Mouse (Mus musculus) lung, postnatal 4 days (tissue): ENCODE data around the gene Coq5.
A peak's percentile ranks its signal among the peaks of the same experiment; 100 is the strongest.

Source experiments
- DNase-seq, 2 experiments: peaks; one replicate each; pipeline ENCODE4 v3.0.0; 2021

The Coq5 gene

GRCm38 (mm10) chr5:115312816-115313667 is 33.6 kb downstream of the Coq5 start:
- no peak for DNase-seq

- no peak for DNase-seq
Observed at GRCm38 (mm10) chr5:115313668-115313943, 34.1 kb downstream of the Coq5 start.

- DNase-seq: no peak
Observed at GRCm38 (mm10) chr5:115316968-115317644, 37.6 kb downstream of the Coq5 start.

GRCm38 (mm10) chr5:115317645-115318328 is 38.3 kb downstream of the Coq5 start:
- peak in 1 of 2 experiments; percentile 23 for DNase-seq

DNA sequence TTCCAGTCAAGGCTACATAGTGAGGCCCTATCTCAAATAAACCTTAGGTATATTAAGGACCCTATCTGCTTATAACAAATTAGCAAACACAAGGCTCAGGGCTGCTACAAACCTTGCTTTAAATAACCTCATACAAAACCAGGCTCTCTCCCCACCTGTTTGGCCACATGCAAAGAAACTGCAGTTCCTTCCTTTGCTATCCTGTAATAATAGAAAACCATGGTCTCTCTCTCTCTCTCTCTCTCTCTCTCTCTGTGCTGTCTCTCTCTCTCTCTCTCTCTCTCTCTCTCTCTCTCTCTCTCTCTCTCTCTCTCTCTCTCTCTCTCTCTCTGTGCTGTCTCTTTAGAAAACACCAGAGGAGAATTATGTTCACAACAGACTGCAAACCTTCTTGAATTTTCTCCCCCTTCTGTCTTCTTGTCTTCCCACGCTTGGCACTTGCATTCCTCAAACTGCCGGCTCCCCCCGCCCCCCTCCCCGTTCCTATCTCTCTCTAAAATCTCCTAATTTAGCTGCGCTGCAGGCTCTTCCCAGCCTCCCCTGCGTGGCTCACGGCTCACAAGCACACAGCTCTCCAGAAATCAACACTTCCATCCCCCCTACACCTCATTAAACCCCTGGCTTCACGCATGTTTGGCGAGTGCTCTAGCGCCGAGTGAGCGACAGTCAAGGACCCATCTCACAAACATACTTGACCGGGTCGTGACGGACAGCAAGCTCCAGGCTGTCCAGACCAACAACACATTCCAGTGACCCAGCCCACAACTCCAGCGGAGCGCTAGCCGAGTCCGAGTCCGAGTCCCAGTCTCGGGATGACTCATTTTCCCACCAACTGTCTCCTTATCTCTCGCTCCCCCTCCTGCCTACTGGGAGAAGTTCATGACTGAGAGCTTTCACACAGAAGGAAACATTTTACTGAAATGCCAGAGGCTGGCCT is 39.8 kb downstream of the Coq5 start:
- DNase-seq: peak; percentile 87 to 95

GRCm38 (mm10) chr5:115326256-115326831 is 46.9 kb downstream of the Coq5 start:
- no peak for DNase-seq

GRCm38 (mm10) chr5:115326875-115327609 is 47.6 kb downstream of the Coq5 start, which contains the start of gene Srsf9:
Gene Srsf9 (plus strand): TSS chr5:115327177.
- peak; percentile 97 for DNase-seq

DNA sequence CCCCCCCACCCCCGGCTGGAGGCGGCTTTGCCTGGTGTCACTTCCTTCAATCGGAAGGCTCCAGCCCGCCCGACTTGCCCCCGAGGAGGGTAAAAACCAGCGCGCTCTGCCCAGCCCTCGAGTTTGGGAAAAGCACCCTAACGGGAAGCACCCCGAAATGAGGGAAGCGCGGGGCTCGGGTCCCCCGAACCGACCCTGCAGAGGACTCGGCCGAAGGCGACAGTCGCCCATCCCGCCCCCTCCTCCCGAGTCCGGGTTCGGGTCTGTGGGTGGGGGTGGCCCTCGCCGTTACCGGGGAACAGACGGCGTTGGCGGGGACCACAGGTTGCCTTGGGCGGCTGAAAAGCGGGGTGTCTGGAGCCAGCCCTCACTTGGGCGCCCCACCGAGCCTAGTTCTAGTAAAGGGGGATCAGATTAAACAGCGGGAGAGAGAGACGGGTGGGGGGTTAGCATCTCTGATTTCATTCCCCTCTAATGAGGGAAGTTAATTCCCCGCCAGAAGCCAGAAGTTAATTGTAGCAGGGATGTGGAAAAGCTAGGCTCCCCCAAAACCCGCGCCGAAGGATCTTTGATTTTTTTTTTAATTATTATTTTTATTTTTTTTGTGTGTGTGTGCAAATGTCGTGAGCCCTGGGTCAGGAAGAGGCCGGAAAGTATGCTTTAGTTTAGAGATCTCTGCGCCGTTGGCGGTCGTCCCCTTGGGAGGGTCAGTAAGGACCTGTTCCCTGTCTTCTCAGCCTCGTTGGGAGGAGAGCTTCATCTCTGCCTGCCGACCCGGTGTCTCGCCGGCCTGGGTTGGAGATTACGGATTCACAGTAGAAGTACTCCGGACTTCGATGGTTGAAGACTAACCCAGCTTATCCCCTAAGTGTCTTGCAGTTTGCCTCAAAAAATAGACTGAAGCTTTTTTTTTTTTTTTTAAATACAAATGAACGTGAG is 48.4 kb downstream of the Coq5 start:
- DNase-seq: peak; percentile 47 to 52

DNA sequence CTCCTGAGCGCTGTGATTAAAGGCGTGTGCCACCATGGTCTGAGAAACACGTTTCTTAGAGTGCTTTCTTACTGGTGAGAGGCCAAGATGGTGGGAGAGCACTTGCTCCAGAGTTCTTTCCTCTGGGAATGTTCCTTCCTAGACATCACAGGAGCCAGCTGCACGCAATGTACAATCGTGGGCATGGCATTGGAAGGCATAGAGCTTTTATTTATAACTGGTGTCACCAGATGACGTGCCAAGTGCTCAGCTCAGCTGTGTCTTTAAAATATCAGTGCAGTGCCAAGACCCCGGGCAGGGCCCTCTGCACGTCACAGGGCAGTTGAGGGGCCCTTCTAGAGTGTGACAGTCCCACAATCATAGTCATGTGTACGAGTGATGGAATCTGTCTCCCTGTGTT is 51.5 kb downstream of the Coq5 start:
- no peak for DNase-seq

GRCm38 (mm10) chr5:115333626-115334025 is 54.2 kb downstream of the Coq5 start:
- DNase-seq: no peak

DNA sequence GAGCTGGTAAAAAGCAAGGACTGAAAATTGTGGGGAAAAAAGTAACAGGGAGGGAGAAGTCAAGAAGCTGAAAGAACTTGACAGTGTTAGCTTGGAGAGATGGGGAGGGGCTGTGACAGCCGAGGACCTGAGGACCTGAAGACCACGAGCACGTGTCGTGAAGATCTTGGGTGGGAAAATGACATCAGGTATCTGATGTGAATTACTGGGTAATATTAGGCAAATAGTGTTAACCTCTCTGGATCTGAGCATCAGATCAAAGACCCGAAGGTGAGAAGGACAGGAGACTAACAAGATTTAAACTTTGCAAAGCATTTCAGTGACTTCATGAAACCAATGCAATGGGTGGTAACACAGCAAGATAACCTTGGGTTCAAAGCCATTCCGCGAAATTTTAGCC is 60.5 kb downstream of the Coq5 start:
- DNase-seq: no peak

DNA sequence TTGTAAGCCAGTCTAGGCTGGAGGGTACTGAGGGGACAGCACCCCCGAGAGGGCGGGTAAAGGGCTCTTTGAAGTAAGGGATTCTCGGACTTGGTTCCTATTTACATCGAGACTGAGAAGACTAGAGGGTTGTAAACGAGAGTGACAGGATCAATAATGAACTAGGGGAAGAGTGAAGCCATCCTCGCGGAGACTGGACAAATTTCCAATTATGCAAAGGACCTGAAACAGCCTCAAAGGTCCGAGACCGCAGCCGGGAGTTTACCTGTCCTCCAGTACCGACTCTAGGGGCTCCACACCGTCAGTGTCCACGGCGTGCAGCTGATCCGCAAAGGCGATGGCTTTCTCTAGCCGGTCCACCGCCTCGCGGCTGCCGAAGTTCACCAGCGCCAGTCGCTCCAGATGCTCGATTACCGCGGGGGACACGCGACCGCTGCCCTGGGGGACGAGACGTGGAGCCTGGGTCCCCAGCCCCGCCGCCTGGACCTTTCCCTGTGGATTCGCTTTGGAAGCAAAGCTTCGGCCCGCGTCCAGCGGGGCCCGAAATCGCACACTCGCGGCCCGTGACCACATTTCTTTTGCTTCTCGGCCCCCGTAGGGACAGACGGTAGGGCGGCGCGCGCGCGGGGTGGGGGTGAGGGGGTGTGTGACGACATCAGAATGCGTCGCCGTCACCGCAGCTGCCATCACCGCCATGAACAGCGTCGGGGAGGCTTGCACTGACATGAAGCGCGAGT is 61.3 kb downstream of the Coq5 start, which contains the start of the genes Gatc and Triap1:
Gene Gatc (minus strand): TSS at position 602 of the 737 bp plus-strand sequence.
Gene Triap1 (plus strand): TSS at position 649 of the 737 bp plus-strand sequence.
- peak; percentile 92 for DNase-seq

- DNase-seq: no peak
Observed at GRCm38 (mm10) chr5:115341314-115342165, 62.1 kb downstream of the Coq5 start.
